Mouse (Mus musculus): ENCODE data around the gene Prap1.

Gene Prap1

GRCm38 (mm10) chr7:140137135-140138020, 44.2 kb downstream of the Prap1 start, which contains the start of gene Mtg1:
Gene Mtg1 (plus strand): TSS chr7:140137564.
- DNase-seq: peak; percentile 96

DNA sequence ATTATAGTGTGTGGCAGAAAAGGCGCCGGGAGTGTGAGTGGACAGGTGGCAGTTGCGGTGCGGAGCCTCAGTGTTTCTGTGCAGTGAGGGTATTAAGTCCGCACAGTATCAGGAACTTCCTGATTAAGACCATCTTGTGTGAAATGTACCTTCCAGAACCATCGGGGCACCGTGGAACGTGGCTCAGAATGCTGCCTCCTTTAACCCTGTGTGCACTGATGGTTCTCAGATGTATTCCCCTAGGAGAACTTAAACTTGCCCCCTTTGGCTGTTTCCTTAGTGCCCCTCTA, 44.8 kb downstream of the Prap1 start:
- DNase-seq: no peak

DNA sequence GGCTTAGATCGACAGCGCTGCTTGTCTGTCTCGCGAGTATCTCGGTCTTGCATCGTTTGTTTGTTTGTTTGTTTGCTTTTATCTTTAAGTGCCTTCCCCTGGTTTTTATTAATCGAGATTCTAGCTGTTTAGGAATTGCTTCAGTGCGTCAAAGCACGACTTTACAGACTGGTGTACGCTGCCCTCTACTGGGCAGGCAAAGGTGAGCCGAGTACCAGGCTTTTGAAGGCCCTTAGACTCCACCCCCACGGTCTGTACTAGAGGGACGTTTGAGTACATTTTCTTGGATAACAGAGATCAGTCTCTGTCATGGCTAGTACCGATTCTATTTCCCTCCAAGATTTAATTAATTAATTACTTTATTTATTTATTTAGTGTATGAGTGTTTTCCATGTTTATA, 48.2 kb downstream of the Prap1 start:
- peak; percentile 85 for DNase-seq

- DNase-seq: no peak
Measured at GRCm38 (mm10) chr7:140144550-140144949, 51.4 kb downstream of the Prap1 start.
